Mouse (Mus musculus): ENCODE results near the gene Gm17359.

GRCm38 (mm10) chr3:79297281-79297680 lies 39.2 kb upstream of the Gm17359 start:
- TF ChIP-seq EP300 (IDR thresholded peaks at IDR 0.05; ENCODE audit: low read depth) (no peak), CTCF (IDR thresholded peaks at IDR 0.05; ENCODE audit: low read depth) (no peak)

Data from liver, embryonic 14.5 days (tissue).